Mouse (Mus musculus): ENCODE measurements at regions not wholly inside any gene's neighbourhood (a gene's known extent, or its start where the extent isn't known, plus 50 kb on each side); places are given as distances from the start of the nearest gene placed in this dataset.
A peak's percentile ranks its signal among the peaks of the same experiment; 100 is the strongest.

GRCm38 (mm10) chr8:4411126-4411525, 81.7 kb upstream of the Cers4 start:
- DNase-seq (ENCODE audit: low spot score) = no peak

DNA sequence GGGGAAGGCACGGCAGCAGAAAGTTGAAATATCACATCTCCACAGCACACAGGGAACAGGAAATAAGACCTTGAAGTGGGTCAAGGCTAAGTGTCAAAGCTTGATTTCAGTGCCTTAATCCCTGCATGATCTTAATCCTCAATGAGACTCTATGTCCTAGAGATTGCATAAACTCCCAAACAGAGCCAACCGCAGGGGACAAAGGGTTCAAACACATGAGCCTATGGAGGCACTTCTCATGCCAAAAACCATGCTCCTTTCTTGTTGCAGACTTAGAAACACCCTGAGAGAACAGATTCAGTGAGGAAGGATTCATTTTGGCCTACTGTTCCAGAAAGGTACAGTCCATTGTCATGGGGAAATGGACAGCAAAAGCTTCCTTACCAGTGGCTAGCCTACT, 81.0 kb upstream of the Cers4 start:
- no peak for DNase-seq (ENCODE audit: low spot score)

DNA sequence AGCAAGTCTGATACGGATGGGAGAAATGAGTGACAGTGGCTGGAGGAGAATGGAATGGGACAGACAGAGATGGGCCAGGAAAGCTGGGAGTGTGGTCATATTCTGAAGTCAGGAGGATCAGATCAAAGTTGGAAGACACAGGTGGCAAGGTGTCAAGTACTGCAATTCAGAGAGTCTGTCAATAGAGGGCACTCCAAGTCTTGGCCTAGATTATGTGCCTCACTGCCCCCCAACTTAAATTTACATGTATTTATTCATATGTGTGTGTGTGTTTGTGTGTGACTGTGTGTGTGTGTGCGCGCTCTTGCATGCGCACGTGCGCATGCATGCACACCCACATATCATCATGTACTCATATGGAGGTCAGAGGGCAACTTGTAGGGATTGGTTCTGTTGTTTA, 79.6 kb upstream of the Cers4 start:
- peak; percentile 68 for DNase-seq (ENCODE audit: low spot score)

- DNase-seq (ENCODE audit: low spot score) = peak; percentile 14
These were observed 79.1 kb upstream of the Cers4 start for GRCm38 (mm10) chr8:4413764-4414163.

GRCm38 (mm10) chr8:4417141-4417540, 75.7 kb upstream of the Cers4 start:
- DNase-seq (ENCODE audit: low spot score) = no peak

GRCm38 (mm10) chr8:4433161-4433560, 59.7 kb upstream of the Cers4 start:
- no peak for DNase-seq (ENCODE audit: low spot score)

DNA sequence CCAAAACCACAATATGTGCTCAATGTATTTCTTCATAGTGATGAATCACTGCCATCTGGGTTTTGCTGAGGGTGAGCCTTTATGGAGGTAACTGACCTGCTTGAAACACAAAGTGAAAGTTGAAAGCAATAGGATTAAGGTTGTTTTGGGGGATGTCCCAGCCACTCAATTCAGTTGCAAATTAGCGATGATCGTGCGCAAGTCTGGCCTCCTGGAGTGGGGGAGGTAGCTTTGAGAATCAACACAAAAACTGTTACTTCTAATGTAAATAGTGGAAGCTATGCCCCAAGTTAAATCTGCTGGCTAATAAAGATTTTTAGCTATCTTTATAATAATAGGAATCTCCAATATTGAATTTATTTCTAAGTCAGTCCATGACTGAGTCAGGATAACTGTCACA, 56.3 kb upstream of the Cers4 start:
- DNase-seq (ENCODE audit: low spot score) = no peak
